Mouse (Mus musculus) 3134 (cell line): ENCODE measurements at regions not wholly inside any gene's neighbourhood (a gene's known extent, or its start where the extent isn't known, plus 50 kb on each side); places are given as distances from the start of the nearest gene placed in this dataset.
A peak's percentile ranks its signal among the peaks of the same experiment; 100 is the strongest.

Experiments
- DNase-seq: peaks from one replicate; pipeline ENCODE4 v3.0.0-alpha.2; 2011; ENCODE audit warnings: low spot score; ENCODE audit not compliant: insufficient read length; ENCODE audit errors: extremely low read depth

DNA sequence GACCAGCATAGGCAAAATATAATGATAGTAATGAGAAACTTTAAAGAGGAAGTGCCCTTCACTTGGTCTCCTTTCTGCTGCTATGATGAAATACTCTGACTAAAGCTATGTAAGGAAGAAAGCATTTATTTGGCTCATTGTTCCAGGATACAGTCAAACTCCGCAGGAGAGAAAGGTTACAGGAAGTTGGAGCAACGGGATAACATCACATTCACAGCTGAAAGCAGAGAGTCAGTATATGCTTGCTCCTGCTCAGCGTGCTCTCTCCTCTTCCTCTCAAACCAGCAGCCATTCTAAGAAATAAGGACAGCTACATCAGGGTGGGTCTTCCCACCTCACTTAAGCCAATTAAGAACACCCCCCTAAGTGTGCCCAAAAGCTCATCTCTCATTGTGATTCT is 98.9 kb upstream of the Syt10 start:
- DNase-seq, result peak; percentile 46

DNA sequence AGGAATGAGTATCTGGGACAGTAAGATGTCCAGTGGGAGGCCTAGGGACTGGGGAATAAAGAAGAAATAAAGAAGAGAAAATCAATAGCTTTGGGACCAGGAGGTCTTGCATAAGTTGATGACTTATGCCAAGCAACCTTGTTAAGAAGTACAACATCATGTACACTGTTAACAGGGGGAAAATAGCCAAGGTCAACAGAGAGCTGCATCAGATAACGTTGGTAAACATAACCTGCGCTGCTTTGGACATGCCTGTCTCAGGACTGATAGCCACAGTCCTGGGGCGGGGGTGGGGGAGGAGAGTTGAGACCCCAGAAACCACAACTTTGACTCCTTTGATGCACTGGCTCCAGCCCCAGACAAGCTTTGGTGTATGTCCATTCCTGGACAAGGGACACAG is 90.7 kb upstream of the Syt10 start:
- no peak for DNase-seq

DNA sequence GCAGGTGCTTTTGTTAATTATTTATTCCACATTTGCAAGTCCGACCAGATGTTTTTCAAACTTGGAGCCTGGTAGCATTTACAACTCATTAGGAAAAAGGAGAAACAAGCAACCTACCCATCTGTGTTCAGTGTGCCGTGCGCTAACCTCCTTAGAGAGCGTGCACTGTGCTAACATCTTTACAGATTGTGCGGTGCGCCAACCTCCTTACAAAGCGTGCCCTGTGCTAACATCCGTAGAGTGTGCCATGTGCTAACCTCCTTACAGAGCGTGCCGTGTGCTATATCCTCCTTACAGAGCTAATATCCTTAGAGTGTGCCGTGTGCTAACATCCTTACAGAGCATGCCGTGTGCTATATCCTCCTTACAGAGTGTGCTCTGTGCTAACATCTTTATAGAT is 73.9 kb upstream of the Syt10 start:
- DNase-seq, result no peak

DNA sequence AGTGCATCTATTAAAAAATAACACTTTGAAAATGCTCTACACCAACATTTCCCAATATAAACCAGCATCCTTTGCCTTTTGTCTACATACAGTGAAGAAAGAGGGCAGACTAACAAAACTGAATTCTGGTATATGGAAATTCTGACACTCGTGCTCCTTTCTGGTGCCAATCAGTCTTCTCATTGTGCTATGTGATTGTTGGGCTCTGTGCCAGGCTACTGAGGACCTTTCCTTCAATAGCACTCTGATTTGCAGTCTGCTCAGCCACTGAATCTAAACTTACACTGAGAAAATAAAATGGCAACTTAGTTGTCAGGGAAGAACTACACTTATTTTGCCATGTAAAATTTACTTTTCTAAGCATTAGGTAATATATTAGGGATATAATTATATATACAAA is 61.4 kb upstream of the Syt10 start:
- DNase-seq, result no peak

DNA sequence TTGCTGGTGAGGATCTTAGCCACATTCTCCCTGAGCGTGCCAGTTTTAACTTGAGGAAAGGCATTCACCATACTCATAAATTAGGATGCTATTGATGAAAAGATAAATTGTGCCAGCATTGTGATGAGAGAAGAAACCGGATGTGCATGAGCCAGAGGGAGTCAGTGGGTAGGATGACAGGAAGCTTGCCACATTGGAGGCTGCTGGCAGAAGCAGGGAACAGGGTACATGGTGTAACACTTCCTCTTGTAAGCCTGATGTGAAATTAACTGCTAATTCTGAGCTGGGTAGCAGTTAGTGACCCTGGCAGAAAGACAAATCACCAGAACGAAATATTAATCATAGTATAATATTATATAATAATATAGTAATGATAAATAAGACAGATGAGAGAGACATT is 52.0 kb upstream of the Syt10 start:
- DNase-seq, result no peak
